Mouse (Mus musculus) small intestine, adult 2 months (tissue): ENCODE results near the gene Tpbgl.

Experiments used
- CTCF ChIP-seq: fragments of 200-500 bp; IDR thresholded peaks from 2 replicates; pipeline ENCODE4 v1.5.1; 2012; ENCODE audit warnings: low read depth, mild to moderate bottlenecking, control low read depth, inconsistent platforms, low read length, moderate library complexity, mixed read lengths; ENCODE audit not compliant: insufficient replicate concordance, insufficient read length; ENCODE audit errors: extremely low read depth
- POLR2A ChIP-seq: fragments of 200-500 bp; IDR thresholded peaks from 2 replicates; pipeline ENCODE4 v1.6.1; 2012; ENCODE audit warnings: low read depth, mild to moderate bottlenecking, control low read depth, inconsistent platforms, low read length, moderate library complexity

DNA sequence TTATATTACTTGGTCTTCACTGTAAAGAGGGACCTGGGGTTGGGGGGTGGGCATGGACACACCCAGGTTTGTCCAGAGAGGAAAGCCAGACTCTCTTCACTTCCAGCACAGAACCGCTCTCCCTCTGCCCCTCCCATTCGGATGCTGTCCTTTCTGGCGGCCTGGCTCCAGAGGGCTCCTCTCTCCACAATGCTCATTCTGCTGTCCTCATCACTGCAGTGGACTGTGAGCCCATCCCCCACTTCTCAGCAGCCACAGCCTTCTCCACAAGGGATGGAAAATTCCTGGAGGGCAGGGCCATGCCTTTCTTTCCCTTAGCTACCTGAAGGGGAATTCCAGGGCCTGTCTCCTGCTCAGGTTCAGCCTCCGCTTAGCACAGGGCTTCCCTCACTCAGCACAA lies 41.9 kb upstream of the Tpbgl start:
- no peak for TF ChIP-seq POLR2A
- no peak for TF ChIP-seq CTCF
